Mouse (Mus musculus): ENCODE measurements around the gene Eif2s1. TPM values are rescaled to one million over a fixed set of nuclear protein-coding genes. Genes with fewer than 3 reads are reported as not detected.

Gene Eif2s1
- total and polyA plus RNA-seq, 3 experiments = 124 to 351 (median 196) TPM

- H3K4me2 ChIP-seq (ENCODE audit: insufficient read depth, low read depth, poor library complexity, severe bottlenecking) = no peak overlapping the region
- no peak for TF ChIP-seq TCF12 (IDR thresholded peaks at IDR 0.05; ENCODE audit: low read depth, low read length)
- TF ChIP-seq MAZ (IDR thresholded peaks at IDR 0.05; ENCODE audit: low read depth, low read length) = no peak
- no peak for TF ChIP-seq SIN3A (IDR thresholded peaks at IDR 0.05; ENCODE audit: low read length)
- no peak for TF ChIP-seq MXI1 (IDR thresholded peaks at IDR 0.05; ENCODE audit: low read depth, low read length)
- TF ChIP-seq JUND (conservative IDR thresholded peaks at IDR 0.05; ENCODE audit: low read depth, low read length) = no peak
- TF ChIP-seq BHLHE40 (IDR thresholded peaks at IDR 0.05; ENCODE audit: low read depth, low read length) = no peak
- no peak for TF ChIP-seq MYC (IDR thresholded peaks at IDR 0.05; ENCODE audit: low read depth, low read length)
- TF ChIP-seq MEF2A (IDR thresholded peaks at IDR 0.05; ENCODE audit: borderline replicate concordance, low read depth, low read length) = no peak
- no peak for TF ChIP-seq CHD1 (IDR thresholded peaks at IDR 0.05; ENCODE audit: low read depth, low read length)
- TF ChIP-seq ETS1 (conservative IDR thresholded peaks at IDR 0.05; ENCODE audit: low read depth, low read length) = no peak
- no peak for TF ChIP-seq POLR2AphosphoS2 (IDR thresholded peaks at IDR 0.05; ENCODE audit: low read depth, low read length)
- no peak for TF ChIP-seq NRF1 (IDR thresholded peaks at IDR 0.05; ENCODE audit: low read depth, low read length)
- no peak for TF ChIP-seq MAFK (IDR thresholded peaks at IDR 0.05; ENCODE audit: insufficient replicate concordance, low read length)
- TF ChIP-seq CTCF (conservative IDR thresholded peaks at IDR 0.05 in 1 of 2, IDR thresholded peaks at IDR 0.05 in 1 of 2; ENCODE audit: low read depth in 2 of 2, low read length in 2 of 2) = no peak
- TF ChIP-seq ZMIZ1 (IDR thresholded peaks at IDR 0.05; ENCODE audit: low read depth, low read length) = no peak
- no peak for TF ChIP-seq UBTF (IDR thresholded peaks at IDR 0.05; ENCODE audit: low read depth, low read length)
- TF ChIP-seq USF2 (conservative IDR thresholded peaks at IDR 0.05; ENCODE audit: low read depth, low read length) = no peak
- TF ChIP-seq KAT2A (IDR thresholded peaks at IDR 0.05; ENCODE audit: insufficient replicate concordance, low read length) = no peak
- no peak for DNase-seq (ENCODE audit: extremely low read depth)
- no peak overlapping the region for H3K4me3 ChIP-seq (replicated peaks in 1 of 3; ENCODE audit: low read depth in 2 of 3, low read length in 2 of 3, poor library complexity in 1 of 3)
- H3K4me1 ChIP-seq (ENCODE audit: control insufficient read depth in 1 of 2, insufficient read depth in 2 of 2) = peaks cover 3 to 8% of the 10 kb centered on the region in 2 experiments; a peak in 1 of 4 replicates
- H3K27me3 ChIP-seq (replicated peaks) = no peaks in the 10 kb centered on the region
- H3K79me2 ChIP-seq (replicated peaks; ENCODE audit: control insufficient read depth, extremely low read depth, insufficient read depth, poor library complexity, severe bottlenecking) = no peaks in the 10 kb centered on the region
- no peaks in the 10 kb centered on the region for H3K9me3 ChIP-seq (replicated peaks; ENCODE audit: low read length)
- no peak overlapping the region for H3K9ac ChIP-seq (ENCODE audit: insufficient read depth, low read depth)
- no peaks in the 10 kb centered on the region for H3K36me3 ChIP-seq (replicated peaks in 1 of 2; ENCODE audit: control insufficient read depth in 1 of 2, insufficient read depth in 1 of 2, low read length in 1 of 2)
- in situ Hi-C loops (cut with MboI; ENCODE audit: low pct_ligation_motif_present, low pct_unique_long_range_greater_than_20kb, low sequenced_read_pairs) (no loop called here), dilution Hi-C loops (cut with MboI; ENCODE audit: extremely low pct_ligation_motif_present, extremely low pct_unique_long_range_greater_than_20kb, low sequenced_read_pairs) (no loop called here)
- H3K27ac ChIP-seq (ENCODE audit: insufficient read depth, low read depth) = no peak overlapping the region
These were observed 36.2 kb downstream of the Eif2s1 start for GRCm38 (mm10) chr12:78897861-78898260.

- in situ Hi-C loops (cut with MboI; ENCODE audit: low pct_ligation_motif_present, low pct_unique_long_range_greater_than_20kb, low sequenced_read_pairs) = no loop called here
- Histone ChIP-seq H3K27ac (ENCODE audit: insufficient read depth, low read depth) (no peak overlapping the region), H3K4me2 (ENCODE audit: insufficient read depth, low read depth, poor library complexity, severe bottlenecking) (no peak overlapping the region), H3K9ac (ENCODE audit: insufficient read depth, low read depth) (no peak overlapping the region), H3K4me3 (replicated peaks in 1 of 3; ENCODE audit: low read depth in 2 of 3, low read length in 2 of 3, poor library complexity in 1 of 3) (no peak overlapping the region), H3K4me1 (ENCODE audit: control insufficient read depth in 1 of 2, insufficient read depth in 2 of 2) (peaks cover 5 to 8% of the 10 kb centered on the region in 2 experiments; a peak in 2 of 4 replicates), H3K27me3 (replicated peaks) (no peaks in the 10 kb centered on the region), H3K79me2 (replicated peaks; ENCODE audit: control insufficient read depth, extremely low read depth, insufficient read depth, poor library complexity, severe bottlenecking) (no peaks in the 10 kb centered on the region), H3K36me3 (replicated peaks in 1 of 2; ENCODE audit: control insufficient read depth in 1 of 2, insufficient read depth in 1 of 2, low read length in 1 of 2) (no peaks in the 10 kb centered on the region), H3K9me3 (replicated peaks; ENCODE audit: low read length) (no peaks in the 10 kb centered on the region)
- dilution Hi-C loops (cut with MboI; ENCODE audit: extremely low pct_ligation_motif_present, extremely low pct_unique_long_range_greater_than_20kb, low sequenced_read_pairs) = no loop called here
- no peak for TF ChIP-seq JUN (IDR thresholded peaks at IDR 0.05; ENCODE audit: insufficient read depth, low read depth, low read length)
- TF ChIP-seq CTCF (conservative IDR thresholded peaks at IDR 0.05 in 1 of 2, IDR thresholded peaks at IDR 0.05 in 1 of 2; ENCODE audit: low read depth in 2 of 2, low read length in 2 of 2) = peak in 1 of 2 experiments; percentile 27; a peak in 1 of 4 replicates
- TF ChIP-seq RAD21 (IDR thresholded peaks at IDR 0.05; ENCODE audit: low read depth, low read length) = peak; percentile 34
- peak; percentile 4; the same call in 1 of the 2 replicates for TF ChIP-seq SMC3 (IDR thresholded peaks at IDR 0.05; ENCODE audit: low read depth, low read length)
- peak; percentile 45 for DNase-seq (ENCODE audit: extremely low read depth)
These were observed 39.8 kb downstream of the Eif2s1 start for GRCm38 (mm10) chr12:78901467-78901866.

Data from CH12.LX (cell line).